Mouse (Mus musculus): ENCODE data around the gene Snrpa1. TPM values are rescaled to one million over a fixed set of nuclear protein-coding genes. Genes with fewer than 3 reads are reported as not detected.

Snrpa1 gene
- total and polyA plus RNA-seq, 3 experiments: 146 to 189 (median 189) TPM

- H3K4me3 ChIP-seq (replicated peaks in 1 of 3; ENCODE audit: low read depth in 2 of 3, low read length in 2 of 3, poor library complexity in 1 of 3): no peak overlapping the region
- peaks cover 2 to 16% of the 10 kb centered on the region in 2 experiments; a peak in 3 of 4 replicates for H3K4me1 ChIP-seq (ENCODE audit: control insufficient read depth in 1 of 2, insufficient read depth in 2 of 2)
- no peak overlapping the region for H3K27ac ChIP-seq (ENCODE audit: insufficient read depth, low read depth)
- H3K9me3 ChIP-seq (replicated peaks; ENCODE audit: low read length): no peaks in the 10 kb centered on the region
- H3K27me3 ChIP-seq (replicated peaks): peaks cover 9% of the 10 kb centered on the region
- dilution Hi-C loops (cut with MboI; ENCODE audit: extremely low pct_ligation_motif_present, extremely low pct_unique_long_range_greater_than_20kb, low sequenced_read_pairs) (no loop called here), in situ Hi-C loops (cut with MboI; ENCODE audit: low pct_ligation_motif_present, low pct_unique_long_range_greater_than_20kb, low sequenced_read_pairs) (loop anchor here (5.0 kb wide), 2 partner anchors 197 to 282 kb away; partner anchors contain the start of gene Lrrk1)
- no peak for TF ChIP-seq TCF12 (IDR thresholded peaks at IDR 0.05; ENCODE audit: low read depth, low read length)
- TF ChIP-seq CHD2 (IDR thresholded peaks at IDR 0.05; ENCODE audit: low read length): no peak
- TF ChIP-seq ETS1 (conservative IDR thresholded peaks at IDR 0.05; ENCODE audit: low read depth, low read length): no peak
- TF ChIP-seq EP300 (IDR thresholded peaks at IDR 0.05; ENCODE audit: low read length): no peak
- no peak for TF ChIP-seq CHD1 (IDR thresholded peaks at IDR 0.05; ENCODE audit: low read depth, low read length)
- TF ChIP-seq POLR2A (IDR thresholded peaks at IDR 0.05; ENCODE audit: low read depth, low read length): no peak
- TF ChIP-seq PAX5 (IDR thresholded peaks at IDR 0.05; ENCODE audit: low read length): no peak
- no peak for TF ChIP-seq ZKSCAN1 (IDR thresholded peaks at IDR 0.05; ENCODE audit: borderline replicate concordance, low read depth, low read length)
- TF ChIP-seq MAX (IDR thresholded peaks at IDR 0.05; ENCODE audit: low read length): no peak
- TF ChIP-seq E2F4 (IDR thresholded peaks at IDR 0.05; ENCODE audit: insufficient replicate concordance, low read depth, low read length): no peak
- TF ChIP-seq RCOR1 (conservative IDR thresholded peaks at IDR 0.05; ENCODE audit: low read depth, low read length): no peak
- no peak for TF ChIP-seq CTCF (conservative IDR thresholded peaks at IDR 0.05 in 1 of 2, IDR thresholded peaks at IDR 0.05 in 1 of 2; ENCODE audit: low read depth in 2 of 2, low read length in 2 of 2)
- no peak for DNase-seq (ENCODE audit: extremely low read depth)
- no peaks in the 10 kb centered on the region for H3K36me3 ChIP-seq (replicated peaks in 1 of 2; ENCODE audit: control insufficient read depth in 1 of 2, insufficient read depth in 1 of 2, low read length in 1 of 2)
- H3K9ac ChIP-seq (ENCODE audit: insufficient read depth, low read depth): no peak overlapping the region
- no peaks in the 10 kb centered on the region for H3K79me2 ChIP-seq (replicated peaks; ENCODE audit: control insufficient read depth, extremely low read depth, insufficient read depth, poor library complexity, severe bottlenecking)
- H3K4me2 ChIP-seq (ENCODE audit: insufficient read depth, low read depth, poor library complexity, severe bottlenecking): no peak overlapping the region
Observed at GRCm38 (mm10) chr7:66105771-66106170, 47.0 kb downstream of the Snrpa1 start.

- Histone ChIP-seq H3K27me3 (replicated peaks) (peaks cover 14% of the 10 kb centered on the region), H3K27ac (ENCODE audit: insufficient read depth, low read depth) (no peak overlapping the region), H3K4me1 (ENCODE audit: control insufficient read depth in 1 of 2, insufficient read depth in 2 of 2) (peaks cover 2 to 21% of the 10 kb centered on the region in 2 experiments; a peak in 3 of 4 replicates), H3K79me2 (replicated peaks; ENCODE audit: control insufficient read depth, extremely low read depth, insufficient read depth, poor library complexity, severe bottlenecking) (no peaks in the 10 kb centered on the region), H3K36me3 (replicated peaks in 1 of 2; ENCODE audit: control insufficient read depth in 1 of 2, insufficient read depth in 1 of 2, low read length in 1 of 2) (no peaks in the 10 kb centered on the region), H3K9me3 (replicated peaks; ENCODE audit: low read length) (no peaks in the 10 kb centered on the region), H3K9ac (ENCODE audit: insufficient read depth, low read depth) (no peak overlapping the region), H3K4me3 (replicated peaks in 1 of 3; ENCODE audit: low read depth in 2 of 3, low read length in 2 of 3, poor library complexity in 1 of 3) (no peak overlapping the region), H3K4me2 (ENCODE audit: insufficient read depth, low read depth, poor library complexity, severe bottlenecking) (no peak overlapping the region)
- TF ChIP-seq GABPA (IDR thresholded peaks at IDR 0.05; ENCODE audit: insufficient replicate concordance, low read depth, low read length) (no peak), CHD2 (IDR thresholded peaks at IDR 0.05; ENCODE audit: low read length) (no peak), HCFC1 (IDR thresholded peaks at IDR 0.05; ENCODE audit: low read depth, low read length) (no peak), SMC3 (IDR thresholded peaks at IDR 0.05; ENCODE audit: low read depth, low read length) (no peak), MEF2A (IDR thresholded peaks at IDR 0.05; ENCODE audit: borderline replicate concordance, low read depth, low read length) (no peak), NELFE (IDR thresholded peaks at IDR 0.05; ENCODE audit: low read depth, low read length) (no peak), E2F4 (IDR thresholded peaks at IDR 0.05; ENCODE audit: insufficient replicate concordance, low read depth, low read length) (no peak), CHD1 (IDR thresholded peaks at IDR 0.05; ENCODE audit: low read depth, low read length) (no peak), UBTF (IDR thresholded peaks at IDR 0.05; ENCODE audit: low read depth, low read length) (no peak), MYC (IDR thresholded peaks at IDR 0.05; ENCODE audit: low read depth, low read length) (no peak), ZKSCAN1 (IDR thresholded peaks at IDR 0.05; ENCODE audit: borderline replicate concordance, low read depth, low read length) (no peak), RAD21 (IDR thresholded peaks at IDR 0.05; ENCODE audit: low read depth, low read length) (no peak), BHLHE40 (IDR thresholded peaks at IDR 0.05; ENCODE audit: low read depth, low read length) (no peak), POLR2AphosphoS2 (IDR thresholded peaks at IDR 0.05; ENCODE audit: low read depth, low read length) (no peak), ETS1 (conservative IDR thresholded peaks at IDR 0.05; ENCODE audit: low read depth, low read length) (no peak)
- dilution Hi-C loops (cut with MboI; ENCODE audit: extremely low pct_ligation_motif_present, extremely low pct_unique_long_range_greater_than_20kb, low sequenced_read_pairs) (no loop called here), in situ Hi-C loops (cut with MboI; ENCODE audit: low pct_ligation_motif_present, low pct_unique_long_range_greater_than_20kb, low sequenced_read_pairs) (loop anchor here (5.0 kb wide), 2 partner anchors 196 to 281 kb away; partner anchors contain the start of gene Lrrk1)
- no peak for DNase-seq (ENCODE audit: extremely low read depth)
Observed at GRCm38 (mm10) chr7:66106581-66107056, 47.8 kb downstream of the Snrpa1 start.
